Mouse (Mus musculus): Measurements from ENCODE around the gene Baiap2l1.

DNA sequence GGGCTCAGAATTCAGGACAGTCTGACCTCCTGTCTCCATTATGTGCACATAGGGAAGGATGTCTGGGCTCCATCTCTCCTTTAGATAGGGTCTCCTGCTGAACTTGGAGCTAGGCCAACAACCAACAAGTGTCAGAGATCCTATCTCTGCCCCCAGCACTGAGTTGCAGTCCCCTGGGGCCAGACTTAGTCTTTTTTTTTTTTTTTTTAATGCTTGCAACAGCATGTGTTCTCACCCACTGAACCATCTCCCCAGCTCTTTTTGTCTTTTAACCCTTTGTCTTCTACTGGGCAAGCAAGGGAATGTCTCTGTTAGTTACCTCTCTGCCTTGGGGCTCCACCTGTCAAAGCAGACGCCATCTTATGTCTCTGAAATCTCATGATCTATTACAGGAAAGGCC lies 118.9 kb downstream of the Baiap2l1 start:
- TF ChIP-seq CTCF (IDR thresholded peaks at IDR 0.05; ENCODE audit: borderline replicate concordance, control insufficient read depth, extremely low read depth, insufficient read depth, low read length, poor library complexity) (no peak), POLR2A (IDR thresholded peaks at IDR 0.05; ENCODE audit: control insufficient read depth, extremely low read depth, insufficient read depth, low read length, poor library complexity) (no peak)

Data from thymus, adult 2 months (tissue).